Mouse (Mus musculus) testis, adult 2 months (tissue): ENCODE measurements around the gene Dpp6.

ENCODE experiments used
- CTCF ChIP-seq: fragments of 200-500 bp; IDR thresholded peaks from 2 replicates; pipeline ENCODE4 v1.5.1; 2012; ENCODE audit warnings: low read depth, mild to moderate bottlenecking, inconsistent platforms, low read length, moderate library complexity; ENCODE audit not compliant: control insufficient read depth, insufficient read depth, insufficient replicate concordance
- POLR2A ChIP-seq: fragments of 200-500 bp; IDR thresholded peaks from 2 replicates; pipeline ENCODE4 v1.6.1; 2012; ENCODE audit warnings: low read depth, mild to moderate bottlenecking, inconsistent platforms, low read length, moderate library complexity; ENCODE audit not compliant: control insufficient read depth

- TF ChIP-seq CTCF = peak; percentile 42; the same call in 1 of the 2 replicates
- TF ChIP-seq POLR2A = no peak
These were observed 860.3 kb downstream of the Dpp6 start for GRCm38 (mm10) chr5:27677247-27677666.
